Mouse (Mus musculus) bone marrow macrophage, adult 2 months (primary cell): ENCODE measurements around the gene Rabif.

ENCODE experiments used
- CTCF ChIP-seq: IDR thresholded peaks from 2 replicates; pipeline ENCODE4 v1.5.1; 2012; ENCODE audit warnings: low read depth, mild to moderate bottlenecking, low read length, moderate library complexity
- POLR2A ChIP-seq: IDR thresholded peaks from 2 replicates; pipeline ENCODE4 v1.6.1; 2012; ENCODE audit warnings: mild to moderate bottlenecking, low read depth, low read length, borderline replicate concordance

DNA sequence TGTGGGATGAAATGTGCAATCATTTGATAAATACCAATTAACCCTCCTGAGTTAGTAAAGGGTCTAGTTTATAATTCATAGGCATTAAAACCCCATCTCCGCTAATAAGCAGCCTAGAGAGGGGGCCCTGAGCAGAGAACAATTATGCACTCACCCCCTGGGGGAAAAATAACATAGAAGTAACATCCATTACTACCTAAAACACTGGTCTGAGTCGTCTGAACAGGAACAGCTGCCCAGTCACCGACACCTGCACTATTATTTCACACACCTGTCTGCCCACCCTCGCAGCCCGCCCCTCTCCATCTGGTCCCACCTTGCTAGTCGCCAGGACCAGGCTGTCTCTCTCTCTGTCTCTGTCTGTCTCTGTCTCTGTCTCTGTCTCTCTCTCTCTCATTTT, 18.1 kb downstream of the Rabif start:
- TF ChIP-seq CTCF (no peak), POLR2A (no peak)
